8 mouse cellular contexts compared by ENCODE assay signal in genomic region chr13:59010893-59011529, GRCm38 (mm10).
DNase-seq lines count a peak whose midpoint lies in the region; ATAC-seq and TF ChIP-seq lines count a peak whose summit lies in the region.

No protein-coding gene starts in this region.

- no peaks in the 10 kb centered on the region for H3K36me3 ChIP-seq in hindbrain, postnatal 0 days (ENCODE audit: insufficient read depth, low read length)

- ATAC-seq in hindbrain, postnatal 0 days = peak; percentile 48
- ATAC-seq in granulocyte monocyte progenitor cell, adult 5-6 weeks (replicated peaks; ENCODE audit: poor library complexity, severe bottlenecking) = no peak

- peak overlapping the region; percentile 1; the same call in 1 of the 2 replicates for H3K27ac ChIP-seq in gastrocnemius, adult 2 months
- peak overlapping the region; percentile 74 for H3K27ac ChIP-seq in hindbrain, postnatal 0 days

- intact Hi-C loops in gastrocnemius, adult 2 months (cut with DNase I) = loop anchor here (10.0 kb wide), 1 partner anchor 116 kb away; no protein-coding TSS in a partner anchor
- intact Hi-C loops in gastrocnemius, postnatal 36 days (cut with DNase I) = no loop called here

- H3K27me3 ChIP-seq in hindbrain, postnatal 0 days (ENCODE audit: insufficient read depth, low read length) = no peaks in the 10 kb centered on the region

- peak overlapping the region; percentile 39 for H3K9ac ChIP-seq in hindbrain, postnatal 0 days (replicated peaks; ENCODE audit: low read length)

- H3K4me1 ChIP-seq in hindbrain, postnatal 0 days (ENCODE audit: insufficient read depth, low read length) = no peaks in the 10 kb centered on the region; the same call in none of the 2 replicates

- DNase-seq in gastrocnemius, adult 2 months = no peak
- no peak for DNase-seq in gastrocnemius, postnatal 10 days
- peak; percentile 51 for DNase-seq in embryo, embryonic 10 days (ENCODE audit: low spot score)
- peak; percentile 20 for DNase-seq in hindbrain, postnatal 0 days (ENCODE audit: low spot score)
- peak; percentile 34 for DNase-seq in lung, postnatal 36 days
- no peak for DNase-seq in gastrocnemius, postnatal 36 days
- DNase-seq in natural killer cell, adult 2 months (ENCODE audit: low spot score in 2 of 2) = no peak

- H3K9me3 ChIP-seq in hindbrain, postnatal 0 days (ENCODE audit: low read length) = no peaks in the 10 kb centered on the region

- 5% methylated on average over 16 of the region's 16 CpGs for WGBS in hindbrain, postnatal 0 days

- TF ChIP-seq CTCF in gastrocnemius, adult 2 months (IDR thresholded peaks at IDR 0.05) = no peak
- no peak for TF ChIP-seq CTCF in hindbrain, postnatal 0 days (IDR thresholded peaks at IDR 0.05; ENCODE audit: low read depth)

- H3K4me2 ChIP-seq in hindbrain, postnatal 0 days (ENCODE audit: low read depth, low read length) = peak overlapping the region; percentile 57

- peak overlapping the region; percentile 63 for H3K4me3 ChIP-seq in gastrocnemius, adult 2 months
- H3K4me3 ChIP-seq in hindbrain, postnatal 0 days (ENCODE audit: low read length) = peak overlapping the region; percentile 21

Comparison
In these comparisons a context has a peak if more than half of its experiments do, and no peak if none do; other contexts are left out.
1. DNase-seq: peak in embryo, embryonic 10 days (single experiment), hindbrain, postnatal 0 days (single experiment) and lung, postnatal 36 days (single experiment); none in gastrocnemius, adult 2 months (single experiment), gastrocnemius, postnatal 10 days (single experiment), gastrocnemius, postnatal 36 days (0 of 2) and natural killer cell, adult 2 months (0 of 2).